Mouse (Mus musculus) midbrain, embryonic 15.5 days (tissue): ENCODE measurements around the gene Hoxa3. TPM values are rescaled to one million over a fixed set of nuclear protein-coding genes. Genes with fewer than 3 reads are reported as not detected.

Experiments
- ATAC-seq: fragments of 200-750 bp; cut with Nextera tagmentation; replicated peaks from 2 replicates; pipeline ENCODE4 v1.8.0; 2017; ENCODE audit warnings: moderate TSS enrichment
- H3K27ac ChIP-seq: fragments of 300-500 bp; sonication (generic); 2 replicates; pipeline ENCODE4 v1.5.1; 2015; ENCODE audit warnings: mild to moderate bottlenecking, inconsistent platforms
- H3K27me3 ChIP-seq: fragments of 300-500 bp; sonication (generic); replicated peaks from 2 replicates; pipeline ENCODE4 v1.6.1; 2015; ENCODE audit warnings: inconsistent platforms
- H3K36me3 ChIP-seq: fragments of 300-500 bp; sonication (generic); replicated peaks from 2 replicates; pipeline ENCODE4 v1.6.1; 2015; ENCODE audit warnings: inconsistent platforms
- H3K4me1 ChIP-seq: fragments of 300-500 bp; sonication (generic); 2 replicates; pipeline ENCODE4 v1.6.1; 2015; ENCODE audit warnings: inconsistent platforms
- H3K4me2 ChIP-seq: fragments of 300-500 bp; sonication (generic); 2 replicates; pipeline ENCODE4 v1.6.1; 2015; ENCODE audit warnings: inconsistent platforms, mild to moderate bottlenecking, moderate library complexity
- H3K4me3 ChIP-seq: fragments of 300-500 bp; sonication (generic); 2 replicates; pipeline ENCODE4 v1.5.1; 2015; ENCODE audit warnings: mild to moderate bottlenecking, inconsistent platforms
- H3K9ac ChIP-seq: fragments of 300-500 bp; sonication (generic); 2 replicates; pipeline ENCODE4 v1.6.1; 2015; ENCODE audit warnings: mild to moderate bottlenecking, inconsistent platforms
- H3K9me3 ChIP-seq: fragments of 300-500 bp; sonication (generic); 2 replicates; pipeline ENCODE4 v1.6.1; 2016; ENCODE audit warnings: inconsistent platforms
- WGBS: fragments of 180-500 bp; shearing (Covaris S2); methylation state at CpG from one replicate; pipeline ENCODE4 v1.1.7; 2015; ENCODE audit warnings: mixed read lengths; 5-methylcytosine and 5-hydroxymethylcytosine counted together
- polyA plus RNA-seq: library from polyadenylated mRNA; unstranded; fragments of >200 nt; fragmentation: Nextera tagmentation; extraction: Ambion mirVana; gene quantifications from 2 replicates; pipeline ENCODE4 v1.2.1, GENCODE M21; 2015

Hoxa3 gene
- polyA plus RNA-seq, 1 experiment from 2014 or later: not detected

DNA sequence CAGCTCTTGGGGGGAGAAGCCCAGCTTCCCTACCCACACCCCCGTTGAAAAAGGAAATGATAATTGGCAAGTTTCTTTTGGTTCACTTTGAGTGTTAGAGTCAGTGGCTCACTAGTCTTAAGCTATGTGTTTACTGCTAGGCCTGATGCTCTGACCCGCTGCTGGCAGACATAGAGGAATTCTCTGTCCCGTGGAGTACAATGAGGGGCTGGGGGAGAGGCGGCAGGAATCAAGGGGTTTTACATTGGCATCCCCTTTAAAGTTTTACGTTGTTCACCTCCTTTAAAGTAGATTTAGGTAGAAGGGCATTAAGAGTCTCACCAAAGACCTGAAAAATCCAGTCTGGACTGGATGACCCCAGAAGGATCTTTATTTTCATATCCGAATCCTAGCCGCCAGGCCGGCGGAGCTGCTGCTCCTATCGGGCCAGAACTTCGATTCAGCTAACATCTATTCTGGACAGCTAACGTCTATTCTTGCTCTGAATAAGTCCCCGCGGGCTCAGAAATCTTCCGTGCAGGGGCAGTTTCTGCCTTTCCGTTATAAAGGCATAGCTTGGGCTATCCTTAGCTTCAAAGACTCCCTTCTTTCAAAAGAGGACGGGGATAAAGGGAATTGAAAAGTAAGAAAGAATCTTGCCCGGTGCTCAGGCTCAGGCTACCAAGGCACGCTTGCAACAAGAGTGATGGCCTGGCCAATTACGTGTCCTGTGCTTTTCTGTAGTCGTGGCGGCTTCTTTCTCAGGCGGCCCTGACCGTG, 39.1 kb upstream of the Hoxa3 start:
- H3K27ac ChIP-seq: no peak overlapping the region
- no peaks in the 10 kb centered on the region for H3K36me3 ChIP-seq
- no peak overlapping the region for H3K4me2 ChIP-seq
- no peak for ATAC-seq
- no peaks in the 10 kb centered on the region for H3K9me3 ChIP-seq
- H3K27me3 ChIP-seq: peaks cover 91% of the 10 kb centered on the region
- whole genome bisulfite sequencing: 1% methylated on average over 24 of the region's 24 CpGs
- H3K4me3 ChIP-seq: no peak overlapping the region
- H3K9ac ChIP-seq: no peak overlapping the region
- H3K4me1 ChIP-seq: no peaks in the 10 kb centered on the region

DNA sequence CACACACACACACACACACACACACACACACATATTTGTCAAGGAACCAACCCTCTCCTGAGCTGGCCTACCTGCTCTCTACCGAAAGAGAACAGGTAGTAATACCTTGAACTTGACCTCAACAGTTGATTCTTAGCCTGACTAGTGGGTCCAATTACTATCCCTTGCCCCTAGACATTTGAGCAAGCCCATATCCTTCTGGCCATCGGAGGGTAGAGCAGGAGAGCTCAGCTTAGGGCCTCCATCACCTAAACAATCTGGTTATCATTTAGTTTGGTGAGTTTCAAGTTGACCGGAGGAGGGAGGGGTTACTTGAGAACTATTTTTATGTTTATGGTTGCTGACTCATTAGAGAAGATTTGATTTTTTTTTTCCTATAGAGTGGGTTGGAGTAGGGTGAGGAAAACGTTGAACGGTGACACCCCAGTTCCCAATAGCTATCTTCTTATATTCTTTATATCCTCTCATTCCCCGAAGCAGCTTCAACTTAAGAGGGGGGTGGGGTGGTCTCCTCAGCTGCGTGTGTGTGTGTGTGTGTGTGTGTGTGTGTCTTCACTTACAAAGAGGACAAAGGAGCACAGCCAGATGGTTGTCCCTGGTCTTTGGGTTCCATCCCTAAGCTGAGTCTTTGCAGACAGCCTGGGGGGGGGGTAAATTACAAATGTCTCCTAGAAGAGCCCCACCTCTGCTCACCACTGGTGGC, 38.2 kb upstream of the Hoxa3 start:
- Histone ChIP-seq H3K4me1 (no peaks in the 10 kb centered on the region), H3K27ac (no peak overlapping the region), H3K9me3 (no peaks in the 10 kb centered on the region), H3K9ac (no peak overlapping the region), H3K4me2 (no peak overlapping the region), H3K36me3 (no peaks in the 10 kb centered on the region), H3K27me3 (peaks cover 93% of the 10 kb centered on the region), H3K4me3 (no peak overlapping the region)
- 12% methylated on average over 7 of the region's 7 CpGs for WGBS
- no peak for ATAC-seq

DNA sequence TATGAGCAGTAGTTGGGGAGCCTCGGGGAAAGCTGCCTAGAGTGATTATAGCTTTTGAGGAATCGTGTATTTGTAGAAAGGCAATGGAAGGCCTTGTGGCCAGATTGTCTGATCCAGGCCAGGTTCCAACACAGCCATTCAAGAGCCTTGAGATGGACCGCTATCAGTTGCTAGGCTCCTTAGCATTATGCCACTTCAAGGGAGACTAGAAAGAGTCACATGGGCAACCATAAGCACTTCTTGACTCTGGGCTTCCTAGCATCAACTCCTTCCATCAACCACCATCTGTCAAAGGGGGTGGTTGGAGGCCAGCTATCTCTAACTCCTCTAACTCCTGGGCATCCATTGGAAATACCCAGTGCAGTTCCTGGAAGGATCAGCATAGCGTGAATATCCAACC, 36.7 kb upstream of the Hoxa3 start:
- no peak overlapping the region for H3K4me3 ChIP-seq
- 1% methylated on average over 4 of the region's 4 CpGs for WGBS
- peaks cover 96% of the 10 kb centered on the region for H3K27me3 ChIP-seq
- no peak overlapping the region for H3K27ac ChIP-seq
- no peak overlapping the region for H3K9ac ChIP-seq
- no peak overlapping the region for H3K4me2 ChIP-seq
- H3K4me1 ChIP-seq: no peaks in the 10 kb centered on the region
- H3K36me3 ChIP-seq: no peaks in the 10 kb centered on the region
- H3K9me3 ChIP-seq: no peaks in the 10 kb centered on the region
- no peak for ATAC-seq

DNA sequence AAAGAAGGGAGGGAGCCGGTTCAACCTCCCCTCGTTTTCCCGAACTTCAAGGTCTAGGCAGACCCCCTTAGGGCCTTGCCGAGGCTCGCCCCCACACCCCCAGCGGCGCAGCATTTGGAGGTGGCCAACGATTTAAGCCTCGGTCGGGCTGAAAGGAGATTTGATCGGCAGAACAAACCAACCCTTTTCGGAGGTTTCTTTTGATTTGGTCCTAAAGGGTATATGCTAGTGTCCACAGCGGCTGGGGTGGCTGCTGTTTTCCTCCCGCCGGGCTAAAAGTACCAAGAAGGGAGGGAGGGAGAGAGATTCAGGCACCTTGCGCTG, 36.2 kb upstream of the Hoxa3 start:
- Histone ChIP-seq H3K4me1 (no peaks in the 10 kb centered on the region), H3K9ac (no peak overlapping the region), H3K9me3 (no peaks in the 10 kb centered on the region), H3K27ac (no peak overlapping the region), H3K4me2 (no peak overlapping the region), H3K36me3 (no peaks in the 10 kb centered on the region), H3K4me3 (no peak overlapping the region), H3K27me3 (peaks cover 97% of the 10 kb centered on the region)
- no peak for ATAC-seq
- under 1% methylated on average over 16 of the region's 16 CpGs for WGBS

DNA sequence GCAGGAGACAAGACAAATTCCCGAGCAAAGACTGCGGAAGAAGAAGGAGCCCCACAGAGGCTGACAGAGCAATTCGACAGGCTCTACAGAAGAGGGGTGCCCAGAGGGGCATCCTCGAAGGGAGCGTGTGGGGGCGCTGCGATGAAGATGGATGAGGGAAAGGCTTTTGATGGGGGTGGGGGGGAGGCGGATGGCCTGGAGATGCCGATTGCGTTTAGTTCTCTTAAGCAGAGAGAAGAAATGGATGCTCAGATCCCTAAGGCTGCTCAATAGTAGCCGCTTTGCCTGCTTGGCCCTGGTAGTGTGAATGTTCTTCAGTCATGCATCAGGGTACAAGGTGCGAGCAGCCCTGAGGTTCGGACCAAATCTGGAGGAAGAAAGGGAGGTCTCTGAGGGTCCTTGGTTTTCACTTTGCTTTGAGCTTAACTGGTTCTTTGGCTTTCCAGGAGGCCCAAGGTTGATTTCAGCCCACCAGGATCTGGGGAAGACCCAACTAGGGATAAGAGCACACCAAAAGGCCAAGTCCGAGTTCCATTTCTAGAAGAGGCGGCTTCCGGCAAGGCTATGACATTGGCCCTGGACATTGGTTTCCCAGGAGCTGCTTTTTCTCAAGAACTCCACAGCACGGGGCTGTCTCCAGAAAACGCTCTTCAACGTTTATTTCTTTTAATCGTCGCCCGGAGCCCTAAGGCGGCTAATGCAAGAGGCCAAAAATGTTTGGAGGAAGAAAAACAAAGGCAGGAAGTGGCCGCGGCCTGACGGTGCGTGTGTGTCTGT, 35.7 kb upstream of the Hoxa3 start:
- Histone ChIP-seq H3K9ac (no peak overlapping the region), H3K27ac (no peak overlapping the region), H3K36me3 (no peaks in the 10 kb centered on the region), H3K9me3 (no peaks in the 10 kb centered on the region), H3K4me1 (no peaks in the 10 kb centered on the region), H3K27me3 (peaks cover 96% of the 10 kb centered on the region), H3K4me2 (no peak overlapping the region), H3K4me3 (no peak overlapping the region)
- 3% methylated on average over 27 of the region's 27 CpGs for WGBS
- no peak for ATAC-seq

DNA sequence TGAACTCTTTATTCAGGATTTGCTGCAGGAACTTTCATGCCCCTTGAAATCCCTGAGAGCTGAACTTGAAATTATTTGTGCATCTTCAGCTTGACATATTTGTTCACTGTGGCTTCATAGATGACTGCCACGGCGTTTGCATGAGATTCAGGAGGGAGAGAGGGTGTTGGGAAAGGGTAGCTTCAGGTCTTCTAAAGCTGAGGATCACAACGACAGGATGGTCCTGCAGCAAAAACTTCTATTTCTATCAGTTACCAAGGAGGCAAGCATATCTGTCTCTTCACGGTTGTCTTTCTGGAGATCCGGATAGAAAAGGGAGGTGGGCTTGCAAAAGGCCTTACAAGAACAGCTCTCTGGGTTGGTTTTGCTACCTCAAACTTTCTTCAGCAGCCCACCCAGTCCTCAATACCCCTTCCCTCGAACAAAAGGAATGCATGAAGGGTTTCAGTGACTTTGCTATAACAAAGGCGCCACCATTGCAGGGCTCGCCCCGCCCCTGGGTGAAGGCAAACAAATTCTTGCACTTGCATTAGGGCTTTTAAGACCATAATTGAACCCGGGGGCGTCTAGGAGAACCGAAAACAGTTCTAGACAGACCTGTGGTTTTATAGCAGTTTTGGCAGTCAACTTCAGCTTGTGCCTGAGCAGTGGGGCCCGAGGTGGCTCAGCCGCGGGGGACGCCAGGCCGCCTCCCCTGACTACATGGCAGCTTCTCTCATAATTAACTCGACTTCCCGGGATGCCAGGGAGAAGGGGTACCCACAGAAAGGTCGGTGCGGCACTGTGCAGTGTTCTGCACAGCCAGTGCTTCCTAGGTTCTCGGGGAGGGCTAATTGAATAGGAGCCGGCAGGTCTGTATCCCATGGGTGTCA, 34.9 kb upstream of the Hoxa3 start:
- Histone ChIP-seq H3K27ac (no peak overlapping the region), H3K9me3 (no peaks in the 10 kb centered on the region), H3K36me3 (no peaks in the 10 kb centered on the region), H3K9ac (no peak overlapping the region), H3K27me3 (peaks cover 96% of the 10 kb centered on the region), H3K4me2 (no peak overlapping the region), H3K4me1 (no peaks in the 10 kb centered on the region), H3K4me3 (no peak overlapping the region)
- WGBS: 1% methylated on average over 23 of the region's 23 CpGs
- ATAC-seq: no peak

DNA sequence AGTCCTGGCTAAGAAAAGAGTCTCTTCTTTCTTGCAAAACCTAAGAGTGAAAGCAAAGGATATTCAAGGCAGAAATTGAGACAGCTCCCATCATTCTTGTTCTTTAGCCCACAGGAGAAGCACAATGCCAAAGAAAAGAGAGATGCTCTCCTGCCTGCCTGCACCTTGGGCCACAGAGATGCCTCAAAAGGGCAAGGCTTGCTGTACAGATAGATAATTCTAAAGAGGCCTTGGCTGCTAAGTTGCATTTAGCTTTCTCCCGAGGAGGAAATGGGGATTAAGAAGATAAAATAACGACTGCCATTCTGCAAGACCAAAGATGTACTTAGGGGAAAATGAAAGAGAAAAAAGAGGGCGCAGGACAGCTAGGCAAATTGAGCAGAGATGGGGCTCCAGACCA, 33.8 kb upstream of the Hoxa3 start:
- no peak for ATAC-seq
- Histone ChIP-seq H3K27ac (no peak overlapping the region), H3K4me1 (no peaks in the 10 kb centered on the region), H3K36me3 (no peaks in the 10 kb centered on the region), H3K9me3 (no peaks in the 10 kb centered on the region), H3K9ac (no peak overlapping the region), H3K27me3 (peaks cover 96% of the 10 kb centered on the region), H3K4me3 (no peak overlapping the region), H3K4me2 (no peak overlapping the region)
- 6% methylated on average over 3 of the region's 3 CpGs for WGBS

- WGBS: under 1% methylated on average over 26 of the region's 26 CpGs
- Histone ChIP-seq H3K4me3 (no peak overlapping the region), H3K27me3 (peaks cover 96% of the 10 kb centered on the region), H3K4me2 (no peak overlapping the region), H3K4me1 (no peaks in the 10 kb centered on the region), H3K9ac (no peak overlapping the region), H3K36me3 (no peaks in the 10 kb centered on the region), H3K27ac (no peak overlapping the region), H3K9me3 (no peaks in the 10 kb centered on the region)
- ATAC-seq: no peak
These were observed 33.3 kb upstream of the Hoxa3 start for GRCm38 (mm10) chr6:52246403-52246803.

GRCm38 (mm10) chr6:52245757-52246142, 32.6 kb upstream of the Hoxa3 start, which contains the start of gene Hoxa11:
Gene Hoxa11 (minus strand): TSS chr6:52245810.
- Histone ChIP-seq H3K27me3 (peaks cover 96% of the 10 kb centered on the region), H3K36me3 (no peaks in the 10 kb centered on the region)
- ATAC-seq: no peak

DNA sequence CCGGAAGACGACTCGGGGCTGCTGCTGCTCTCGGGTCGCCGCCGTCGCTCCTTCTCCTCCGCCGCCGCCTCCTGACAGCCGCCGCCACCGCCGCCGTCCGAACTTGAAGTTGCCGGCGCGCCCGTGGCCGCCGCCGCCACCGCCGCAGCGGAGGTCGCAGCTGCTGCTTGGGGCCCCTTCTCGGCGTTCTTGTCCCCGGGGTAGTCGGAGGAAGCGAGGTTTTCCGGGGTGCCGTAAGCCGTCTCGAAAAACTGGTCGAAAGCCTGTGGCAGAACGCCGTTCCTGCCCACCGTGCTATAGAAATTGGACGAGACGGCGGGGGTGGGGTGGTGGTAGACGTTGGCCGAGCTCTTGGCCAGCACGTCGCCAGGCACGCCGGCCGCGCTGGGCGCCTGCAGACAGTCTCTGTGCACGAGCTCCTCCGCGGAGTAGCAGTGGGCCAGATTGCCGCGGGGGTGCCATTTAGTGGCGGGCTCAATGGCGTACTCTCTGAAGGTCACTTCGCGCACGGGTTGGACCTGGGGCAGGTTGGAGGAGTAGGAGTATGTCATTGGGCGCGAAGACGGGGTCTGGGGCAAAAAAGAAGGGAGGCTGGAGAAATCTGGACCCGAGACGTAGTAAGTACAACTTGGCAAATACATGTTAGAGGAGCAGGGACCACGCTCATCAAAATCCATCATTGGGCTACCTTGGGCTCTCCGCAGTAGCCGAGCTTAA, 32.1 kb upstream of the Hoxa3 start:
- WGBS: under 1% methylated on average over 71 of the region's 71 CpGs
- Histone ChIP-seq H3K4me2 (no peak overlapping the region), H3K9ac (no peak overlapping the region), H3K27me3 (peaks cover 97% of the 10 kb centered on the region), H3K9me3 (no peaks in the 10 kb centered on the region), H3K4me1 (0 out of 2 replicates have a peak, but pooled peaks cover under 1% of the 10 kb centered on the region), H3K4me3 (no peak overlapping the region), H3K36me3 (no peaks in the 10 kb centered on the region), H3K27ac (no peak overlapping the region)
- ATAC-seq: no peak

More at GRCm38 (mm10) chr6:52245757-52246142, 32.6 kb upstream of the Hoxa3 start, which contains the start of gene Hoxa11:
- H3K27ac ChIP-seq: no peak within 1 kb of the TSS
- H3K4me1 ChIP-seq: no peaks in the 10 kb centered on the region
- H3K4me2 ChIP-seq: no peak within 1 kb of the TSS
- no peak within 1 kb of the TSS for H3K4me3 ChIP-seq
- under 1% methylated on average over 20 of the region's 20 CpGs for WGBS
- no peak within 1 kb of the TSS for H3K9ac ChIP-seq
- H3K9me3 ChIP-seq: no peaks in the 10 kb centered on the region

DNA sequence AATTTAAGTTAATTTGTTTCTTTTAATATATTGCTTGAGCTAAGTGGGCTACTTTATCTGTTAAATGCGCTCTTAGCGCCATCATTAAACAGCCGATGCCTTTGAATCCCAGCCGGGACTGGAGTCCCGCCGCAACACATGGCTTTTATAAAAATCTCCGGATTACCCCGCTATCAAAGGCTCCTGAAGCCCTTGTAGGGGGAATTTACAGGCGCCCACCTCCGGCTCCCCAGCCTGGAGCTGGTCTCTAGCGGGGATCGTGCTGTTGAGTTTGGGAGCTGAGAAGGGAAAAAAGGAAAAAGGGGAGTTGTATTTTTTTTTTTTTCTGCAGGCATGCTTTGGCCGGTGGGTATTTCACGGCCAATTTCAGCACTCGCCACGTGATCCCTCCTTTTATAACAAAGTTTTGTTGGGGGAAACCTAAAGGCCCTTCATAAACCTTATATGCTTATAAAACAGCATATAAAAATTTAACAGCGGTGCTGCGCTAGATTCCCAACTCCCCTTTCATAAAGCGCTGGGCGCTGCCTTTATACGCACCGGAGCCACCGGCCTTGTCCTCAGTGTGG, 31.4 kb upstream of the Hoxa3 start:
- H3K4me3 ChIP-seq: no peak overlapping the region
- H3K9ac ChIP-seq: no peak overlapping the region
- 1% methylated on average over 23 of the region's 23 CpGs for WGBS

More for the DNA sequence above, 31.4 kb upstream of the Hoxa3 start:
- Histone ChIP-seq H3K27ac (no peak overlapping the region), H3K9me3 (no peaks in the 10 kb centered on the region), H3K4me1 (0 out of 2 replicates have a peak, but pooled peaks cover 2% of the 10 kb centered on the region), H3K27me3 (peaks cover 97% of the 10 kb centered on the region), H3K36me3 (no peaks in the 10 kb centered on the region), H3K4me2 (no peak overlapping the region)
- no peak for ATAC-seq
